Mouse (Mus musculus): ENCODE results near the gene BC049352. TPM values are rescaled to one million over a fixed set of nuclear protein-coding genes. Genes with fewer than 3 reads are reported as not detected.

Gene BC049352
- total and polyA plus RNA-seq, 3 experiments: not detected

GRCm38 (mm10) chr9:45261466-45261865 lies 79.7 kb downstream of the BC049352 start:
- DNase-seq (ENCODE audit: low read depth, low spot score): no peak

GRCm38 (mm10) chr9:45261872-45262271 lies 80.1 kb downstream of the BC049352 start:
- no peak for DNase-seq (ENCODE audit: low read depth, low spot score)
- no peaks in the 10 kb centered on the region for H3K36me3 ChIP-seq (ENCODE audit: control insufficient read depth in 1 of 2, insufficient read depth in 2 of 2, low read length in 2 of 2)
- no peaks in the 10 kb centered on the region for H3K9me3 ChIP-seq (replicated peaks; ENCODE audit: insufficient read depth, low read length)
- H3K4me1 ChIP-seq (ENCODE audit: control insufficient read depth in 1 of 2, insufficient read depth in 2 of 2, low read length in 2 of 2): no peaks in the 10 kb centered on the region
- H3K9ac ChIP-seq (ENCODE audit: control insufficient read depth, low read depth, low read length, poor library complexity, severe bottlenecking): no peak overlapping the region
- no peak overlapping the region for H3K27ac ChIP-seq (ENCODE audit: control insufficient read depth, low read depth, low read length)
- H3K4me3 ChIP-seq (ENCODE audit: control insufficient read depth in 1 of 2, insufficient read depth in 1 of 2, low read depth in 2 of 2, low read length in 2 of 2): no peak overlapping the region
- H3K27me3 ChIP-seq (ENCODE audit: control insufficient read depth in 1 of 2, insufficient read depth in 2 of 2, low read length in 2 of 2): peaks cover 15 to 25% of the 10 kb centered on the region in 2 experiments
- TF ChIP-seq ZKSCAN1 (IDR thresholded peaks at IDR 0.05; ENCODE audit: low read depth, low read length) (no peak), JUND (IDR thresholded peaks at IDR 0.05; ENCODE audit: low read depth, low read length) (no peak), MYC (IDR thresholded peaks at IDR 0.05; ENCODE audit: low read depth, low read length) (no peak), POLR2AphosphoS5 (IDR thresholded peaks at IDR 0.05; ENCODE audit: borderline replicate concordance, low read depth, low read length) (no peak), KAT2A (conservative IDR thresholded peaks at IDR 0.05; ENCODE audit: low read depth, low read length) (no peak), RCOR1 (IDR thresholded peaks at IDR 0.05; ENCODE audit: low read depth, low read length) (no peak), ZC3H11A (IDR thresholded peaks at IDR 0.05; ENCODE audit: low read depth, low read length) (no peak), MAFK (IDR thresholded peaks at IDR 0.05; ENCODE audit: borderline replicate concordance, low read depth, low read length) (no peak), GABPA (IDR thresholded peaks at IDR 0.05; ENCODE audit: low read depth, low read length) (no peak), SMC3 (IDR thresholded peaks at IDR 0.05; ENCODE audit: low read depth, low read length) (no peak)
- H3K79me2 ChIP-seq (ENCODE audit: control insufficient read depth, insufficient read depth, low read length, poor library complexity): no peaks in the 10 kb centered on the region

More at GRCm38 (mm10) chr9:45261466-45261865, 79.7 kb downstream of the BC049352 start:
- Histone ChIP-seq H3K27ac (ENCODE audit: control insufficient read depth, low read depth, low read length) (no peak overlapping the region), H3K79me2 (ENCODE audit: control insufficient read depth, insufficient read depth, low read length, poor library complexity) (no peaks in the 10 kb centered on the region), H3K4me1 (ENCODE audit: control insufficient read depth in 1 of 2, insufficient read depth in 2 of 2, low read length in 2 of 2) (no peaks in the 10 kb centered on the region), H3K9ac (ENCODE audit: control insufficient read depth, low read depth, low read length, poor library complexity, severe bottlenecking) (no peak overlapping the region), H3K36me3 (ENCODE audit: control insufficient read depth in 1 of 2, insufficient read depth in 2 of 2, low read length in 2 of 2) (no peaks in the 10 kb centered on the region), H3K9me3 (replicated peaks; ENCODE audit: insufficient read depth, low read length) (no peaks in the 10 kb centered on the region), H3K27me3 (ENCODE audit: control insufficient read depth in 1 of 2, insufficient read depth in 2 of 2, low read length in 2 of 2) (peaks cover 15 to 25% of the 10 kb centered on the region in 2 experiments), H3K4me3 (ENCODE audit: control insufficient read depth in 1 of 2, insufficient read depth in 1 of 2, low read depth in 2 of 2, low read length in 2 of 2) (no peak overlapping the region)
- TF ChIP-seq MAZ (IDR thresholded peaks at IDR 0.05; ENCODE audit: low read depth, low read length): no peak
- TF ChIP-seq MAX (IDR thresholded peaks at IDR 0.05; ENCODE audit: low read length): no peak
- no peak for TF ChIP-seq SIN3A (IDR thresholded peaks at IDR 0.05; ENCODE audit: low read length)
- no peak for TF ChIP-seq GABPA (IDR thresholded peaks at IDR 0.05; ENCODE audit: low read depth, low read length)
- no peak for TF ChIP-seq UBTF (IDR thresholded peaks at IDR 0.05; ENCODE audit: borderline replicate concordance, insufficient read depth, low read depth, low read length)
- TF ChIP-seq ZNF384 (IDR thresholded peaks at IDR 0.05; ENCODE audit: low read depth, low read length): no peak
- no peak for TF ChIP-seq ZKSCAN1 (IDR thresholded peaks at IDR 0.05; ENCODE audit: low read depth, low read length)

GRCm38 (mm10) chr9:45267099-45267498 lies 85.3 kb downstream of the BC049352 start:
- H3K36me3 ChIP-seq (ENCODE audit: control insufficient read depth in 1 of 2, insufficient read depth in 2 of 2, low read length in 2 of 2): no peaks in the 10 kb centered on the region
- no peak overlapping the region for H3K27ac ChIP-seq (ENCODE audit: control insufficient read depth, low read depth, low read length)
- H3K27me3 ChIP-seq (ENCODE audit: control insufficient read depth in 1 of 2, insufficient read depth in 2 of 2, low read length in 2 of 2): peaks cover 11 to 30% of the 10 kb centered on the region in 2 experiments
- TF ChIP-seq SMC3 (IDR thresholded peaks at IDR 0.05; ENCODE audit: low read depth, low read length) (no peak), ZMIZ1 (IDR thresholded peaks at IDR 0.05; ENCODE audit: low read depth, low read length) (no peak), ZC3H11A (IDR thresholded peaks at IDR 0.05; ENCODE audit: low read depth, low read length) (no peak), CTCF (IDR thresholded peaks at IDR 0.05 in 2 of 3, conservative IDR thresholded peaks at IDR 0.05 in 1 of 3; ENCODE audit: control insufficient read depth in 1 of 3, insufficient read depth in 1 of 3, low read depth in 2 of 3, low read length in 3 of 3, poor library complexity in 1 of 3, severe bottlenecking in 1 of 3) (no peak), GATA1 (IDR thresholded peaks at IDR 0.05; ENCODE audit: low read depth, low read length) (no peak), POLR2AphosphoS2 (IDR thresholded peaks at IDR 0.05; ENCODE audit: low read length) (no peak), POLR2A (IDR thresholded peaks at IDR 0.05; ENCODE audit: control insufficient read depth in 1 of 2, insufficient read depth in 1 of 2, low read depth in 1 of 2, low read length in 2 of 2, poor library complexity in 1 of 2) (no peak), BHLHE40 (IDR thresholded peaks at IDR 0.05; ENCODE audit: borderline replicate concordance, low read depth, low read length) (no peak), MEF2A (IDR thresholded peaks at IDR 0.05; ENCODE audit: extremely low read depth, insufficient replicate concordance, low read depth, low read length, poor library complexity, severe bottlenecking) (no peak), E2F4 (IDR thresholded peaks at IDR 0.05; ENCODE audit: borderline replicate concordance, low read depth, low read length) (no peak), MAFK (IDR thresholded peaks at IDR 0.05; ENCODE audit: borderline replicate concordance, low read depth, low read length) (no peak), CHD2 (IDR thresholded peaks at IDR 0.05; ENCODE audit: low read length) (no peak), CHD1 (IDR thresholded peaks at IDR 0.05; ENCODE audit: low read depth, low read length) (no peak), NELFE (IDR thresholded peaks at IDR 0.05; ENCODE audit: low read depth, low read length) (no peak)

More at GRCm38 (mm10) chr9:45267099-45267498, 85.3 kb downstream of the BC049352 start:
- Histone ChIP-seq H3K4me3 (ENCODE audit: control insufficient read depth in 1 of 2, insufficient read depth in 1 of 2, low read depth in 2 of 2, low read length in 2 of 2) (no peak overlapping the region), H3K9ac (ENCODE audit: control insufficient read depth, low read depth, low read length, poor library complexity, severe bottlenecking) (no peak overlapping the region), H3K9me3 (replicated peaks; ENCODE audit: insufficient read depth, low read length) (no peaks in the 10 kb centered on the region), H3K4me1 (ENCODE audit: control insufficient read depth in 1 of 2, insufficient read depth in 2 of 2, low read length in 2 of 2) (no peaks in the 10 kb centered on the region), H3K79me2 (ENCODE audit: control insufficient read depth, insufficient read depth, low read length, poor library complexity) (no peaks in the 10 kb centered on the region)
- DNase-seq (ENCODE audit: low read depth, low spot score): no peak
